Mouse (Mus musculus) embryonic facial prominence, embryonic 13.5 days (tissue): ENCODE data around the gene Rbm45. TPM values are rescaled to one million over a fixed set of nuclear protein-coding genes. Genes with fewer than 3 reads are reported as not detected.

Experiments used
- ATAC-seq: fragments of 200-750 bp; cut with Nextera tagmentation; 2 replicates; pipeline ENCODE4 v1.8.0; 2017; ENCODE audit warnings: low read depth; ENCODE audit not compliant: insufficient number of reproducible peaks, insufficient read depth, low FRiP score, low TSS enrichment
- H3K27ac ChIP-seq: fragments of 300-500 bp; sonication (generic); 2 replicates; pipeline ENCODE4 v1.5.1; 2015; ENCODE audit warnings: moderate library complexity, mild to moderate bottlenecking, inconsistent platforms
- H3K27me3 ChIP-seq: fragments of 300-500 bp; sonication (generic); 2 replicates; pipeline ENCODE4 v1.6.1; 2015; ENCODE audit warnings: mild to moderate bottlenecking, inconsistent platforms
- H3K36me3 ChIP-seq: fragments of 300-500 bp; sonication (generic); 2 replicates; pipeline ENCODE4 v1.6.1; 2015; ENCODE audit warnings: mild to moderate bottlenecking, inconsistent platforms
- H3K4me1 ChIP-seq: fragments of 300-500 bp; sonication (generic); 2 replicates; pipeline ENCODE4 v1.6.1; 2015; ENCODE audit warnings: inconsistent platforms
- H3K4me2 ChIP-seq: fragments of 300-500 bp; sonication (generic); 2 replicates; pipeline ENCODE4 v1.6.1; 2015; ENCODE audit warnings: moderate library complexity, mild to moderate bottlenecking, inconsistent platforms
- H3K4me3 ChIP-seq: fragments of 300-500 bp; sonication (generic); 2 replicates; pipeline ENCODE4 v1.5.1; 2015; ENCODE audit warnings: mild to moderate bottlenecking, inconsistent platforms
- H3K9ac ChIP-seq: fragments of 300-500 bp; sonication (generic); 2 replicates; pipeline ENCODE4 v1.6.1; 2015; ENCODE audit warnings: mild to moderate bottlenecking, inconsistent platforms
- H3K9me3 ChIP-seq: fragments of 300-500 bp; sonication (generic); 2 replicates; pipeline ENCODE4 v1.6.1; 2016; ENCODE audit warnings: inconsistent platforms
- WGBS: fragments of 180-500 bp; shearing (Covaris S2); methylation state at CpG from one replicate; pipeline ENCODE4 v1.1.7; 2015; ENCODE audit warnings: mixed read lengths; 5-methylcytosine and 5-hydroxymethylcytosine counted together
- polyA plus RNA-seq: library from polyadenylated mRNA; unstranded; fragments of >200 nt; fragmentation: Nextera tagmentation; extraction: Ambion mirVana; gene quantifications from 2 replicates; pipeline ENCODE4 v1.2.1, GENCODE M21; 2015

Gene Rbm45
- polyA plus RNA-seq, 1 experiment from 2014 or later, result 18.0 TPM

GRCm38 (mm10) chr2:76400178-76400577 lies 30.4 kb downstream of the Rbm45 start:
- Histone ChIP-seq H3K4me3 (no peak overlapping the region), H3K9ac (no peak overlapping the region), H3K4me2 (no peak overlapping the region), H3K27ac (no peak overlapping the region), H3K36me3 (no peaks in the 10 kb centered on the region), H3K27me3 (peaks cover 23% of the 10 kb centered on the region), H3K9me3 (no peaks in the 10 kb centered on the region), H3K4me1 (peaks cover under 1% of the 10 kb centered on the region; the same call in 1 of the 2 replicates)
- ATAC-seq, result no peak

GRCm38 (mm10) chr2:76405596-76406150 lies 35.9 kb downstream of the Rbm45 start:
- Histone ChIP-seq H3K4me1 (peaks cover 9% of the 10 kb centered on the region; the same call in 1 of the 2 replicates), H3K27ac (peak overlapping the region; percentile 71), H3K4me2 (peak overlapping the region; percentile 94), H3K9me3 (no peaks in the 10 kb centered on the region), H3K9ac (peak overlapping the region; percentile 83), H3K27me3 (peaks cover 31% of the 10 kb centered on the region), H3K4me3 (peak overlapping the region; percentile 82), H3K36me3 (no peaks in the 10 kb centered on the region)
- WGBS, result 2% methylated on average over 15 of the region's 15 CpGs
- ATAC-seq, result no peak

GRCm38 (mm10) chr2:76406151-76406936 lies 36.6 kb downstream of the Rbm45 start, which contains the start of gene Osbpl6:
TSS of gene Osbpl6 (plus strand) at chr2:76406508.
- H3K4me2 ChIP-seq, result peak within 1 kb of the TSS; percentile 94
- no peaks in the 10 kb centered on the region for H3K36me3 ChIP-seq
- ATAC-seq, result peak; percentile 86
- H3K9ac ChIP-seq, result peak within 1 kb of the TSS; percentile 83
- H3K27ac ChIP-seq, result peak within 1 kb of the TSS; percentile 71
- H3K4me1 ChIP-seq, result peaks cover 9% of the 10 kb centered on the region; the same call in 1 of the 2 replicates
- H3K9me3 ChIP-seq, result no peaks in the 10 kb centered on the region
- peak within 1 kb of the TSS; percentile 82 for H3K4me3 ChIP-seq
- peaks cover 31% of the 10 kb centered on the region for H3K27me3 ChIP-seq
- under 1% methylated on average over 71 of the region's 89 CpGs for WGBS

GRCm38 (mm10) chr2:76406937-76407441 lies 37.2 kb downstream of the Rbm45 start:
- H3K27ac ChIP-seq, result peak overlapping the region; percentile 71; the same call in 1 of the 2 replicates
- peak overlapping the region; percentile 94 for H3K4me2 ChIP-seq
- H3K27me3 ChIP-seq, result peaks cover 31% of the 10 kb centered on the region
- no peaks in the 10 kb centered on the region for H3K9me3 ChIP-seq
- H3K4me1 ChIP-seq, result peaks cover 9% of the 10 kb centered on the region; the same call in 1 of the 2 replicates
- peak overlapping the region; percentile 82 for H3K4me3 ChIP-seq
- peak; percentile 52 for ATAC-seq
- under 1% methylated on average over 49 of the region's 49 CpGs for WGBS
- H3K9ac ChIP-seq, result peak overlapping the region; percentile 83
- no peaks in the 10 kb centered on the region for H3K36me3 ChIP-seq

- Histone ChIP-seq H3K4me1 (peaks cover 9% of the 10 kb centered on the region; the same call in 1 of the 2 replicates), H3K9me3 (no peaks in the 10 kb centered on the region), H3K36me3 (no peaks in the 10 kb centered on the region), H3K9ac (no peak overlapping the region), H3K27ac (no peak overlapping the region), H3K27me3 (peaks cover 11% of the 10 kb centered on the region), H3K4me2 (no peak overlapping the region), H3K4me3 (no peak overlapping the region)
- ATAC-seq, result no peak
- 59% methylated on average over 1 of the region's 1 CpGs for WGBS
Observed at GRCm38 (mm10) chr2:76409526-76409925, 39.7 kb downstream of the Rbm45 start.

- H3K9me3 ChIP-seq, result no peaks in the 10 kb centered on the region
- peaks cover 8% of the 10 kb centered on the region for H3K27me3 ChIP-seq
- no peaks in the 10 kb centered on the region for H3K36me3 ChIP-seq
- peaks cover 9% of the 10 kb centered on the region; the same call in 1 of the 2 replicates for H3K4me1 ChIP-seq
- 91% methylated on average over 2 of the region's 2 CpGs for WGBS
- H3K27ac ChIP-seq, result no peak overlapping the region
- no peak overlapping the region for H3K4me3 ChIP-seq
- no peak for ATAC-seq
- H3K4me2 ChIP-seq, result no peak overlapping the region
- H3K9ac ChIP-seq, result no peak overlapping the region
Observed at GRCm38 (mm10) chr2:76409986-76410385, 40.2 kb downstream of the Rbm45 start.

- Histone ChIP-seq H3K4me2 (no peak overlapping the region), H3K4me1 (no peaks in the 10 kb centered on the region), H3K9ac (no peak overlapping the region), H3K27ac (no peak overlapping the region), H3K9me3 (no peaks in the 10 kb centered on the region), H3K27me3 (no peaks in the 10 kb centered on the region), H3K4me3 (no peak overlapping the region), H3K36me3 (no peaks in the 10 kb centered on the region)
- 55% methylated on average over 2 of the region's 2 CpGs for WGBS
- no peak for ATAC-seq
Observed at GRCm38 (mm10) chr2:76412924-76413323, 43.1 kb downstream of the Rbm45 start.

- ATAC-seq, result no peak
- H3K27ac ChIP-seq, result no peak overlapping the region
- no peaks in the 10 kb centered on the region for H3K36me3 ChIP-seq
- no peak overlapping the region for H3K9ac ChIP-seq
- H3K27me3 ChIP-seq, result no peaks in the 10 kb centered on the region
- WGBS, result 95% methylated on average over 14 of the region's 14 CpGs
- H3K4me3 ChIP-seq, result no peak overlapping the region
- no peaks in the 10 kb centered on the region for H3K9me3 ChIP-seq
- no peak overlapping the region for H3K4me2 ChIP-seq
- no peaks in the 10 kb centered on the region for H3K4me1 ChIP-seq
Observed at GRCm38 (mm10) chr2:76417446-76418141, 47.8 kb downstream of the Rbm45 start.

GRCm38 (mm10) chr2:76418142-76418518 lies 48.3 kb downstream of the Rbm45 start:
- Histone ChIP-seq H3K4me1 (no peaks in the 10 kb centered on the region), H3K27me3 (no peaks in the 10 kb centered on the region), H3K27ac (no peak overlapping the region), H3K9me3 (no peaks in the 10 kb centered on the region), H3K36me3 (no peaks in the 10 kb centered on the region), H3K9ac (no peak overlapping the region), H3K4me3 (no peak overlapping the region), H3K4me2 (no peak overlapping the region)
- ATAC-seq, result no peak
- 88% methylated on average over 3 of the region's 3 CpGs for whole genome bisulfite sequencing

GRCm38 (mm10) chr2:76421411-76421924 lies 51.7 kb downstream of the Rbm45 start:
- Histone ChIP-seq H3K4me3 (no peak overlapping the region), H3K27me3 (no peaks in the 10 kb centered on the region), H3K36me3 (no peaks in the 10 kb centered on the region), H3K4me1 (no peaks in the 10 kb centered on the region), H3K9ac (no peak overlapping the region), H3K4me2 (no peak overlapping the region), H3K9me3 (no peaks in the 10 kb centered on the region), H3K27ac (no peak overlapping the region)
- no peak for ATAC-seq
- 77% methylated on average over 6 of the region's 6 CpGs for WGBS

GRCm38 (mm10) chr2:76426816-76427215 lies 57.0 kb downstream of the Rbm45 start:
- Histone ChIP-seq H3K27me3 (no peaks in the 10 kb centered on the region), H3K9ac (no peak overlapping the region), H3K4me2 (no peak overlapping the region), H3K27ac (no peak overlapping the region), H3K36me3 (no peaks in the 10 kb centered on the region), H3K9me3 (no peaks in the 10 kb centered on the region), H3K4me3 (no peak overlapping the region), H3K4me1 (no peaks in the 10 kb centered on the region)
- 60% methylated on average over 3 of the region's 3 CpGs for WGBS
- ATAC-seq, result no peak
